Mouse (Mus musculus) thymus, adult 2 months (tissue): Measurements from ENCODE around the gene Trmt5.

Experiments
- CTCF ChIP-seq: fragments of 200-500 bp; IDR thresholded peaks from 2 replicates; pipeline ENCODE4 v1.5.1; 2012; ENCODE audit warnings: mild to moderate bottlenecking, control low read depth, low read length, moderate library complexity, borderline replicate concordance; ENCODE audit not compliant: control insufficient read depth, poor library complexity, insufficient read depth; ENCODE audit errors: extremely low read depth
- POLR2A ChIP-seq: fragments of 200-500 bp; IDR thresholded peaks from 2 replicates; pipeline ENCODE4 v1.6.1; 2012; ENCODE audit warnings: mild to moderate bottlenecking, low read length, control low read depth, moderate library complexity; ENCODE audit not compliant: control insufficient read depth, poor library complexity, insufficient read depth; ENCODE audit errors: extremely low read depth

GRCm38 (mm10) chr12:73294884-73295283 is 8.4 kb upstream of the Trmt5 start:
- TF ChIP-seq POLR2A, result no peak
- TF ChIP-seq CTCF, result no peak
